Mouse (Mus musculus) colon, adult 2 months (tissue): ENCODE measurements around the gene Lbhd1. TPM values are rescaled to one million over a fixed set of nuclear protein-coding genes. Genes with fewer than 3 reads are reported as not detected.

ENCODE experiments used
- polyA plus RNA-seq: library from polyadenylated mRNA; depleted of rRNA; stranded (reverse); fragments of >200 nt; gene quantifications from 2 replicates; pipeline ENCODE4 v1.2.3, GENCODE M21; 2012; rRNA removed

Lbhd1 gene
- polyA plus RNA-seq, 1 experiment = 1.1 TPM

Other genes with a start within 250 kb of the Lbhd1 start
- gene Chrm1, start 219.9 kb upstream of the Lbhd1 start, polyA plus RNA-seq = 8.6 and 12.4 TPM in 2 replicates
- 77.3 and 84.0 TPM in 2 replicates for gene Slc3a2, start 160.4 kb upstream of the Lbhd1 start, polyA plus RNA-seq
- gene Wdr74, start 147.9 kb upstream of the Lbhd1 start, polyA plus RNA-seq = 23.1 and 24.6 TPM in 2 replicates
- not detected in 2 replicates for gene 1700092M07Rik, start 143.0 kb upstream of the Lbhd1 start, polyA plus RNA-seq
- 76.8 and 84.3 TPM in 2 replicates for gene Stx5a, start 142.3 kb upstream of the Lbhd1 start, polyA plus RNA-seq
- 46.2 and 48.5 TPM in 2 replicates for gene Nxf1, start 126.7 kb upstream of the Lbhd1 start, polyA plus RNA-seq
- gene Tmem223, start 112.7 kb upstream of the Lbhd1 start, polyA plus RNA-seq = 138 and 175 TPM in 2 replicates
- gene Tmem179b, start 109.3 kb upstream of the Lbhd1 start, polyA plus RNA-seq = 72.7 and 126 TPM in 2 replicates
- gene Taf6l, start 97.3 kb upstream of the Lbhd1 start, polyA plus RNA-seq = 9.5 and 9.9 TPM in 2 replicates
- 17.4 and 20.0 TPM in 2 replicates for gene Polr2g, start 85.2 kb upstream of the Lbhd1 start, polyA plus RNA-seq
- gene Zbtb3, start 81.2 kb upstream of the Lbhd1 start, polyA plus RNA-seq = 1.6 and 1.9 TPM in 2 replicates
- 9.8 and 12.1 TPM in 2 replicates for gene Ttc9c, start 64.4 kb upstream of the Lbhd1 start, polyA plus RNA-seq
- gene Hnrnpul2, start 63.7 kb upstream of the Lbhd1 start, polyA plus RNA-seq = 23.2 and 24.4 TPM in 2 replicates
- 2.4 and 6.1 TPM in 2 replicates for gene AC129217.1, start 54.0 kb upstream of the Lbhd1 start, polyA plus RNA-seq
- gene Bscl2, start 46.3 kb upstream of the Lbhd1 start, polyA plus RNA-seq = 125 and 157 TPM in 2 replicates
- gene Gng3, start 44.5 kb upstream of the Lbhd1 start, polyA plus RNA-seq = 2.1 and 2.8 TPM in 2 replicates
- 1.5 and 3.0 TPM in 2 replicates for gene Lrrn4cl, start 33.0 kb upstream of the Lbhd1 start, polyA plus RNA-seq
- gene Ubxn1, start 12.2 kb upstream of the Lbhd1 start, polyA plus RNA-seq = 113 and 124 TPM in 2 replicates
- gene Uqcc3, start 2.8 kb upstream of the Lbhd1 start, polyA plus RNA-seq = 24.9 and 27.0 TPM in 2 replicates
- not detected in 2 replicates for gene Gm49403, start 198 bp downstream of the Lbhd1 start, polyA plus RNA-seq
- gene 1810009A15Rik, start 5.1 kb downstream of the Lbhd1 start, polyA plus RNA-seq = 9.0 and 12.8 TPM in 2 replicates
- not detected in 2 replicates for gene Gm49416, start 5.2 kb downstream of the Lbhd1 start, polyA plus RNA-seq
- gene Ints5, start 9.3 kb downstream of the Lbhd1 start, polyA plus RNA-seq = 24.4 and 26.7 TPM in 2 replicates
- gene Ganab, start 14.3 kb downstream of the Lbhd1 start, polyA plus RNA-seq = 94.0 and 114 TPM in 2 replicates
- gene B3gat3, start 36.6 kb downstream of the Lbhd1 start, polyA plus RNA-seq = 114 and 123 TPM in 2 replicates
- 11.4 and 12.6 TPM in 2 replicates for gene Rom1, start 45.6 kb downstream of the Lbhd1 start, polyA plus RNA-seq
- gene Eml3, start 45.8 kb downstream of the Lbhd1 start, polyA plus RNA-seq = 34.6 and 42.8 TPM in 2 replicates
- gene Mta2, start 58.1 kb downstream of the Lbhd1 start, polyA plus RNA-seq = 17.1 and 24.9 TPM in 2 replicates
- 14.7 and 16.6 TPM in 2 replicates for gene Tut1, start 70.1 kb downstream of the Lbhd1 start, polyA plus RNA-seq
- 172 and 210 TPM in 2 replicates for gene Eef1g, start 83.3 kb downstream of the Lbhd1 start, polyA plus RNA-seq
- gene Ahnak, start 105.6 kb downstream of the Lbhd1 start, polyA plus RNA-seq = 26.2 and 29.7 TPM in 2 replicates
- 1.9 and 2.4 TPM in 2 replicates for gene Scgb1a1, start 204.2 kb downstream of the Lbhd1 start, polyA plus RNA-seq